19 mouse cellular contexts compared by ENCODE assay signal in the genomic region with DNA sequence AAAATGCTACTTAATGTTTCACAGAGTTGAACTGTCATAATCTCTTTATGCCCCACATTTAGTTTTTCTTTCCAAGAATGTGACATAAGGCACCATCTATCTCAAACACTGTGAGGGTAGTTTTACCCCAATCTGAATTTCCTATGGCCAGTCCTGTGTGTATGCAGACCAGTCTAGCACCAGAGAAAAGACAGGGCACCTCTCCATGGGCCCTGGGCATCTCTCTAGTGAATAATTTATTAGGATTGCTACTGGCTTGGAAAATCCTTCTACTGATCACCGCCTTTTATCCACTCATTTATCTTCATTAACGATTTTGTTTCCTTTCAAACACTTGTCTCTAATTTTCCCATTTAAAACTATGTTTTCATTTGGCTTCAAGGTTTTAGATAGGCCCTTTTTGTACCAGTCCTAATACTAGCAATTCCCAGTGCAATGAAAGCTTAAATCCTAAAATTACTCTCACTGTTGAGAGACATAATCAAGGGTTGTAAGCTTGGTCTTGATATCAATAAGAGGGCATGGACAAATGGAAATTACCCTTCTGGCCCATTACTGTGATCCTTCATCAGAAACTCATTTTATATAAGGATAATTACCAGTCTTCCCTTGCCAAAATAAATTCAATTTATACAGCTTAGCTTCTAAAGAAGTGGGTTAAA. TPM values are rescaled to one million over a fixed set of nuclear protein-coding genes. Genes with fewer than 3 reads are reported as not detected.
DNase-seq lines count a peak whose midpoint lies in the region; ATAC-seq and TF ChIP-seq lines count a peak whose summit lies in the region.
"Had no signal": no experiment of that assay in that cellular context is flagged by ENCODE, and none has a peak within 500 bp of the region (broad histone marks: within the 10 kb centered on the region; RNA-seq: fewer than 3 reads in every experiment).

No protein-coding gene starts in this region.

- H3K36me3 ChIP-seq in forebrain, embryonic 13.5 days (ENCODE audit: poor library complexity, severe bottlenecking): no peaks in the 10 kb centered on the region
- H3K36me3 ChIP-seq in forebrain, postnatal 0 days (ENCODE audit: insufficient read depth): no peaks in the 10 kb centered on the region
- H3K36me3 ChIP-seq in kidney, adult 2 months (ENCODE audit: control insufficient read depth, insufficient read depth, low read length): no peaks in the 10 kb centered on the region
- no peaks in the 10 kb centered on the region for H3K36me3 ChIP-seq in kidney, embryonic 15.5 days
- H3K36me3 ChIP-seq in forebrain, embryonic 15.5 days: no peaks in the 10 kb centered on the region
- H3K36me3 ChIP-seq in hindbrain, postnatal 0 days (ENCODE audit: insufficient read depth, low read length): no peaks in the 10 kb centered on the region
- no peaks in the 10 kb centered on the region for H3K36me3 ChIP-seq in intestine, embryonic 16.5 days (ENCODE audit: control insufficient read depth, insufficient read depth, low read length)
- H3K36me3 ChIP-seq: embryonic facial prominence, embryonic 10.5 days; embryonic facial prominence, embryonic 12.5 days had no signal

- no peak for TF ChIP-seq CTCF in forebrain, postnatal 0 days (IDR thresholded peaks at IDR 0.05; ENCODE audit: low read depth)
- no peak for TF ChIP-seq CTCF in kidney, adult 2 months (conservative IDR thresholded peaks at IDR 0.05; ENCODE audit: insufficient read depth, insufficient read length, low read depth, low read length)
- no peak for TF ChIP-seq CTCF in brain, embryonic 14.5 days (IDR thresholded peaks at IDR 0.05; ENCODE audit: borderline replicate concordance, extremely low read depth, insufficient read depth, insufficient read length)
- no peak for TF ChIP-seq CTCF in hindbrain, postnatal 0 days (IDR thresholded peaks at IDR 0.05; ENCODE audit: low read depth)

- WGBS in forebrain, embryonic 13.5 days: 37% methylated on average over 2 of the region's 2 CpGs
- 29% methylated on average over 2 of the region's 2 CpGs for whole genome bisulfite sequencing in forebrain, postnatal 0 days
- 39% methylated on average over 2 of the region's 2 CpGs for WGBS in kidney, adult 2 months
- WGBS in kidney, embryonic 15.5 days: 69% methylated on average over 2 of the region's 2 CpGs
- 23% methylated on average over 2 of the region's 2 CpGs for WGBS in forebrain, embryonic 15.5 days
- WGBS in hindbrain, postnatal 0 days: 81% methylated on average over 2 of the region's 2 CpGs
- 83% methylated on average over 2 of the region's 2 CpGs for WGBS in intestine, embryonic 16.5 days

- H3K4me1 ChIP-seq in forebrain, embryonic 13.5 days: no peaks in the 10 kb centered on the region
- H3K4me1 ChIP-seq in forebrain, postnatal 0 days (ENCODE audit: insufficient read depth): no peaks in the 10 kb centered on the region
- H3K4me1 ChIP-seq in kidney, adult 2 months (ENCODE audit: control insufficient read depth, insufficient read depth, low read length): 0 out of 2 replicates have a peak, but pooled peaks cover 2% of the 10 kb centered on the region
- H3K4me1 ChIP-seq in kidney, embryonic 15.5 days: no peaks in the 10 kb centered on the region
- peaks cover 2% of the 10 kb centered on the region; the same call in 1 of the 2 replicates for H3K4me1 ChIP-seq in forebrain, embryonic 15.5 days
- no peaks in the 10 kb centered on the region for H3K4me1 ChIP-seq in hindbrain, postnatal 0 days (ENCODE audit: insufficient read depth, low read length)
- H3K4me1 ChIP-seq in intestine, embryonic 16.5 days (ENCODE audit: control insufficient read depth, insufficient read depth, low read length): no peaks in the 10 kb centered on the region
- H3K4me1 ChIP-seq: embryonic facial prominence, embryonic 10.5 days; embryonic facial prominence, embryonic 12.5 days had no signal

- no peak overlapping the region for H3K4me2 ChIP-seq in forebrain, embryonic 13.5 days
- no peak overlapping the region for H3K4me2 ChIP-seq in forebrain, postnatal 0 days (ENCODE audit: low read depth)
- no peak overlapping the region for H3K4me2 ChIP-seq in kidney, embryonic 15.5 days
- no peak overlapping the region for H3K4me2 ChIP-seq in forebrain, embryonic 15.5 days (replicated peaks)
- H3K4me2 ChIP-seq in hindbrain, postnatal 0 days (ENCODE audit: low read depth, low read length): no peak overlapping the region
- H3K4me2 ChIP-seq in intestine, embryonic 16.5 days (ENCODE audit: low read depth, low read length): no peak overlapping the region
- H3K4me2 ChIP-seq: embryonic facial prominence, embryonic 12.5 days had no signal

- no peak overlapping the region for H3K9ac ChIP-seq in forebrain, embryonic 13.5 days
- H3K9ac ChIP-seq in forebrain, postnatal 0 days: no peak overlapping the region
- no peak overlapping the region for H3K9ac ChIP-seq in kidney, embryonic 15.5 days
- no peak overlapping the region for H3K9ac ChIP-seq in forebrain, embryonic 15.5 days (replicated peaks)
- no peak overlapping the region for H3K9ac ChIP-seq in hindbrain, postnatal 0 days (replicated peaks; ENCODE audit: low read length)
- no peak overlapping the region for H3K9ac ChIP-seq in intestine, embryonic 16.5 days (ENCODE audit: low read depth, low read length)
- H3K9ac ChIP-seq: embryonic facial prominence, embryonic 12.5 days had no signal

- ATAC-seq in forebrain, embryonic 13.5 days: peak; percentile 65; the same call in 1 of the 2 replicates
- ATAC-seq in forebrain, postnatal 0 days: no peak; the same call in 1 of the 2 replicates
- ATAC-seq in kidney, embryonic 15.5 days (replicated peaks; ENCODE audit: low FRiP score): no peak
- peak; percentile 49; the same call in 1 of the 2 replicates for ATAC-seq in forebrain, embryonic 15.5 days (replicated peaks)
- ATAC-seq in hindbrain, postnatal 0 days: no peak
- no peak for ATAC-seq in intestine, embryonic 16.5 days

- H3K9me3 ChIP-seq in forebrain, embryonic 13.5 days (replicated peaks): no peaks in the 10 kb centered on the region
- no peaks in the 10 kb centered on the region for H3K9me3 ChIP-seq in forebrain, postnatal 0 days (ENCODE audit: low read length)
- H3K9me3 ChIP-seq in kidney, embryonic 15.5 days (replicated peaks): no peaks in the 10 kb centered on the region
- no peaks in the 10 kb centered on the region for H3K9me3 ChIP-seq in forebrain, embryonic 15.5 days
- no peaks in the 10 kb centered on the region for H3K9me3 ChIP-seq in hindbrain, postnatal 0 days (ENCODE audit: low read length)
- no peaks in the 10 kb centered on the region for H3K9me3 ChIP-seq in intestine, embryonic 16.5 days (ENCODE audit: control insufficient read depth, low read length)
- H3K9me3 ChIP-seq: embryonic facial prominence, embryonic 10.5 days; embryonic facial prominence, embryonic 12.5 days had no signal

- no peak overlapping the region for H3K27ac ChIP-seq in forebrain, embryonic 13.5 days
- no peak overlapping the region for H3K27ac ChIP-seq in forebrain, postnatal 0 days (ENCODE audit: low read depth, low read length)
- H3K27ac ChIP-seq in kidney, adult 2 months (ENCODE audit: insufficient read depth, low read depth, low read length): no peak overlapping the region
- H3K27ac ChIP-seq in kidney, embryonic 15.5 days: no peak overlapping the region
- no peak overlapping the region for H3K27ac ChIP-seq in forebrain, embryonic 15.5 days (replicated peaks)
- no peak overlapping the region for H3K27ac ChIP-seq in hindbrain, postnatal 0 days
- H3K27ac ChIP-seq in intestine, embryonic 16.5 days (ENCODE audit: low read length): no peak overlapping the region
- H3K27ac ChIP-seq: embryonic facial prominence, embryonic 10.5 days; embryonic facial prominence, embryonic 12.5 days had no signal

- H3K4me3 ChIP-seq in forebrain, embryonic 13.5 days: no peak overlapping the region
- H3K4me3 ChIP-seq in forebrain, postnatal 0 days (ENCODE audit: low read depth, low read length): no peak overlapping the region
- no peak overlapping the region for H3K4me3 ChIP-seq in kidney, adult 2 months (ENCODE audit: insufficient read depth, low read depth, low read length)
- no peak overlapping the region for H3K4me3 ChIP-seq in kidney, embryonic 15.5 days (replicated peaks)
- no peak overlapping the region for H3K4me3 ChIP-seq in forebrain, embryonic 15.5 days
- H3K4me3 ChIP-seq in hindbrain, postnatal 0 days (ENCODE audit: low read length): no peak overlapping the region
- H3K4me3 ChIP-seq in intestine, embryonic 16.5 days (ENCODE audit: low read length): no peak overlapping the region
- H3K4me3 ChIP-seq: embryonic facial prominence, embryonic 10.5 days; embryonic facial prominence, embryonic 12.5 days had no signal

- no peak for TF ChIP-seq POLR2A in kidney, adult 2 months (IDR thresholded peaks at IDR 0.05; ENCODE audit: low read depth, low read length)
- no peak for TF ChIP-seq POLR2A in brain, embryonic 14.5 days (IDR thresholded peaks at IDR 0.05; ENCODE audit: borderline replicate concordance, extremely low read depth, insufficient read depth, insufficient read length, poor library complexity, severe bottlenecking)

- no peak for DNase-seq in forebrain, postnatal 0 days
- DNase-seq in kidney, adult 2 months: peak; percentile 49
- peak; percentile 72 for DNase-seq in brain, embryonic 14.5 days (ENCODE audit: low read depth)
- no peak for DNase-seq in hindbrain, postnatal 0 days (ENCODE audit: low spot score)
- DNase-seq: adrenal gland, adult 2 months; adrenal gland, postnatal 10 days; adrenal gland, postnatal 25 days; cerebellum, adult 11-12 months; cerebellum, adult 2 months; cerebellum, adult 9-10 months; cerebellum, postnatal 10 days; cerebellum, postnatal 25 days had no signal

- H3K27me3 ChIP-seq in forebrain, embryonic 13.5 days: no peaks in the 10 kb centered on the region
- no peaks in the 10 kb centered on the region for H3K27me3 ChIP-seq in forebrain, postnatal 0 days (ENCODE audit: insufficient read depth, low read length)
- H3K27me3 ChIP-seq in kidney, adult 2 months (replicated peaks; ENCODE audit: control insufficient read depth, insufficient read depth, low read length): no peaks in the 10 kb centered on the region
- no peaks in the 10 kb centered on the region for H3K27me3 ChIP-seq in kidney, embryonic 15.5 days
- H3K27me3 ChIP-seq in forebrain, embryonic 15.5 days: no peaks in the 10 kb centered on the region
- no peaks in the 10 kb centered on the region for H3K27me3 ChIP-seq in hindbrain, postnatal 0 days (ENCODE audit: insufficient read depth, low read length)
- no peaks in the 10 kb centered on the region for H3K27me3 ChIP-seq in intestine, embryonic 16.5 days (replicated peaks; ENCODE audit: control insufficient read depth, insufficient read depth, low read length)
- H3K27me3 ChIP-seq: embryonic facial prominence, embryonic 12.5 days had no signal

RNA-seq across cellular contexts. Expression of a gene that starts 52.8 kb away (rescaled TPM):
- polyA plus RNA-seq in forebrain, embryonic 13.5 days (2015; fragmentation: Nextera tagmentation; extraction: Ambion mirVana): 0.23 and 0.57 TPM in 2 replicates
- total RNA-seq in forebrain, postnatal 0 days (2014; rRNA removed): 0.05 and 0.31 TPM in 2 replicates
- 0.50 and 0.69 TPM in 2 replicates for polyA plus RNA-seq in forebrain, postnatal 0 days (2015; fragmentation: Nextera tagmentation; extraction: Ambion mirVana)
- polyA plus RNA-seq in kidney, adult 2 months (2012; rRNA removed): 7.5 and 11.0 TPM in 2 replicates
- 0.64 and 0.73 TPM in 2 replicates for polyA plus RNA-seq in kidney, embryonic 15.5 days (2015; fragmentation: Nextera tagmentation; extraction: Ambion mirVana)
- 0.33 and 0.44 TPM in 2 replicates for polyA plus RNA-seq in brain, embryonic 14.5 days (2012; rRNA removed)
- polyA plus RNA-seq in forebrain, embryonic 15.5 days (2015; fragmentation: Nextera tagmentation; extraction: Ambion mirVana): 0.17 and 0.20 TPM in 2 replicates
- 0.11 and 0.42 TPM in 2 replicates for total RNA-seq in hindbrain, postnatal 0 days (2014; rRNA removed)
- polyA plus RNA-seq in hindbrain, postnatal 0 days (2015; fragmentation: Nextera tagmentation; extraction: Ambion mirVana): 0.91 and 1.2 TPM in 2 replicates
- polyA plus RNA-seq in intestine, embryonic 16.5 days (2015; fragmentation: Nextera tagmentation; extraction: Ambion mirVana): 0.72 and 0.81 TPM in 2 replicates
- total RNA-seq: MEL had no signal

Comparison
In these comparisons a context has a peak if more than half of its experiments do, and no peak if none do; other contexts are left out.
1. ATAC-seq: peak in forebrain, embryonic 13.5 days (single experiment) and forebrain, embryonic 15.5 days (single experiment); none in forebrain, postnatal 0 days (single experiment), kidney, embryonic 15.5 days (single experiment), hindbrain, postnatal 0 days (single experiment) and intestine, embryonic 16.5 days (single experiment).
2. DNase-seq: peak in kidney, adult 2 months (single experiment) and brain, embryonic 14.5 days (single experiment); none in forebrain, postnatal 0 days (single experiment) and hindbrain, postnatal 0 days (single experiment).